Mouse (Mus musculus) pancreas, adult 10 weeks (tissue): ENCODE measurements around the gene Lamb1. TPM values are rescaled to one million over a fixed set of nuclear protein-coding genes. Genes with fewer than 3 reads are reported as not detected.

Experiments
- polyA plus RNA-seq: library from polyadenylated mRNA; stranded (reverse); fragments of 350-450 nt; fragmentation: Illumina TruSeq; extraction: RNeasy Lipid Tissue Mini Kit (QIAGEN cat#74804); gene quantifications from one replicate; pipeline ENCODE4 v1.2.3, GENCODE M21; 2015; ENCODE audit warnings: low read depth, low replicate concordance; ENCODE audit not compliant: insufficient read depth

Lamb1 gene
- 19.4 TPM for polyA plus RNA-seq

DNA sequence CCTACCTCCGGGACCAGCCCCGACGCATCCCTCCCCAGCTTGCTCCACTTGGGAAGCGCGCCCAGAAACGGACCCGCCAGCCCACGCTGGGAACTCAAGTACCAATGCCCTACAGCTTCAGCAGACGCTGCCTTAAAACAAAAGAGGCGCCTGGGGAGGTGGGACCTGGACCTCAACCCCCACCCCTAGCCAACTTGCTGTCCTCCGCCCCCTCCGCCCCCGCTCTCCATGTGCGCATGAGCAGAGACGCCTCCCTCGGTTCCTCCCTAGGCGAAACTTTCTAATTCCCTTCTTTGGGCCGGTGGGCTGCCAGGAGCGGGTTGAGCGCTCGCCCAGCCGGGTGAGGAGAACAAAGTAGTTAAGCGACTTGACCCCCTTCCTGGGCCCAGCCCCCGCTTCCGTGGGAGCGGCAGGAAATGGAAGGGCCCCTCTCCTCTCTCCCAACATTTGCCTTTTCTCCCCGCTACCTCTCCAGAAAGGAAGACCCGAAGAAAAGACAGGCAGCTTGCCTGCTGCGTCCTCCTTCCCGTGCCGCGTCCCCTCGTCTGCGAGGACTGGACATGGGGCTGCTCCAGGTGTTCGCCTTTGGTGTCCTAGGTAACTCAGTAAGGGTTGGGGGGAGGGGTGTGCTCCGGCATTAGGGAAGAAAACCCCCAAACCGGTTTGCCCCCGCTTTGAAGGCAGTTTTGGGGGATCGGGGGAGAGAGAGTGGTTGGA is at the start of gene Lamb1:
Gene Lamb1 (plus strand): TSS at position 230 of the 717 bp plus-strand sequence.

DNA sequence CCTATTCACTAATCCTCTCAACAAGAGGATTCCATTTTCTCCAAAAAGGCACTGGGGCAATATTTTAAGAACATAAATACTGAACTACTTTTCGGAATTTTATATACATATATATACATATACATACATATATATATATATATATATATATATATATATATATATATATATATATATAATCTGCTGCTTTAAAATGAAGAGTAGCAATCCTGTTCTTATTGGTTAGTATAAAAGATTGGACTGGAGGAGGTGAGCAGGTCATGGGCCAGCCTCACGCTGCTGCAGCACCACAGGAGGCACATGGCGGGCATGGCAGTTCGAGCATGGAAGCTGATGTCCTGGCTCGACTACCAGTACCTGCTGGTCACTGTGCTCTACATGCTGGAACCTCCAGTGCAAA is 24.6 kb upstream of the Lamb1 start, which contains the start of gene Gm6993:
Gene Gm6993 (plus strand): TSS at position 301 of the 400 bp plus-strand sequence.

DNA sequence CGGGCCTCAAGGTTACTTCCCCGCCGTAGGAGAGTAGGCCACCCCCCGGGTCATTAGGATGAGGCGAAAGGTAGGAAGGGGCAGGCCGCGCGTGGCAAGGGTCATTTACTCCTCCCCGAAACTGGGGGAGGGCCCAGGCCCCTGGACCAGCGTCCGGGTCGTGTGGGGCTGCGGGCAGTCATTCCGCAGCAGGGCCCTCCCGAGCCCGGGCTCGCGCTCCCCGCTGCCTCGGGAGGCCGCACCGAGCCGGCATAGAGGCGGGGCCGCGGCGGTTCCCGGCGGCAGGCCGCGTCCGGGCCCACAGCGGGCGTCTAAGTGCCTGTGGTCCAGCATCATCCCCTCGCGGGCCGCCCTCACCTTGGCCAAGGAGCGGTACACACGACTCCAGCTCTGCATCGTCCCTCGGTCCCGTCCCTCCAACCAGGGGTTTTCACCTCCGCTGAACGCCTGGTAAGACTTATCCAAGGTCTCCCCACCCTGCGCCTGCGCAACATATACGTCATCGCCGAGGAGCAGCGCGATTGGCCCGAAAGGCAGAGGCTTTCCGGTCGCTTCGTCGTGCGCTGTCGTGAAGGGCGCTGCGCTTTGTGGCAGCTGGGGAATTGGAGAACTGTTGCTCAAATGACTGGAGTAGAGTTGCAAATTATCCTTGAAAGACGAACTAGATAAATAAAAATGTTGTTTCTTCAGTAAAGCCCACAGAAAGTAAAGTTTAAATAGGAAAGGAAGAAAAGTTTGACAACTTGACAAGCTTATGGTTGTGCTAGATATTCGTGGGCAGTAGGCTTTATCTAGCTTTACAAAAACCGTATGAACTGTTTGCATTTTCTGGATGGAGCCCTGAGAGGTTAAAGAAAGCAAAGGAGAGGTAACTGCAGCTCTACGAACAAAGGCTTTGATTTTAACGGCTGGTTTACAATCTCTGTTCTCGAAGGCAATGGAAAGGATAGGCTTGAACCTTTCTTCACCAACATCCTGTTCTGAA is 86.2 kb downstream of the Lamb1 start, which contains the start of gene Dld:
Gene Dld (minus strand): TSS at position 510 of the 985 bp plus-strand sequence.

Other genes with a start within 250 kb of the Lamb1 start
- 4.3 TPM for gene Fam110c, start 191.4 kb upstream of the Lamb1 start, polyA plus RNA-seq
- not detected for gene Gm6993, start 24.5 kb upstream of the Lamb1 start, polyA plus RNA-seq
- 17.7 TPM for gene Dld, start 86.2 kb downstream of the Lamb1 start, polyA plus RNA-seq
- gene Slc26a3, start 125.6 kb downstream of the Lamb1 start, polyA plus RNA-seq = not detected
- 2.6 TPM for gene Cbll1, start 234.4 kb downstream of the Lamb1 start, polyA plus RNA-seq